Mouse (Mus musculus) adrenal gland, postnatal 14 days (tissue): ENCODE results near the gene Thnsl2. TPM values are rescaled to one million over a fixed set of nuclear protein-coding genes. Genes with fewer than 3 reads are reported as not detected.

Experiments
- DNase-seq: peaks from one replicate; pipeline ENCODE4 v3.0.0; 2021; ENCODE audit warnings: mixed read lengths
- total RNA-seq: library from RNA; stranded (reverse); gene quantifications from 2 replicates; pipeline ENCODE4 v1.2.3, GENCODE M21; 2021

Thnsl2 gene
- total RNA-seq, 1 experiment from 2014 or later: 14.0 TPM

DNA sequence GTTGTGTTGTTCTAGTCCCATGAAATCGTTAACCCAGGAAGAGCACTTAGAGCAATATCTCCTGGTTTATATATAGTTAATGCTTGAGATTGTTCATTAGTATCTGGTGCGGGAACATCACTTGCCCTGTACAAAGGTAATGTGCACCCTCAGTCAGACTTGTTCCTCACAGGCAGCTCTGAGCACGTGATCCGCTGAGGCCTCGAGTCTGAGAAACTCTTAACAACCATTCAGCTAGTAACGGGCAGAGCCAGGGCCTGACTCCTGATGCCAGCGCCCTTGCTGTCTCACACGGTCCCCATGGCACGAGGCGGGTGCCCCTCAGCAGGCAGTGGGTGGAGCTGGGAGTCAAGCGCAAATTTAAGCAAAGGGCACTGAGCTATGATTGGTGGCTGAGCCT is 10.7 kb downstream of the Thnsl2 start:
- DNase-seq: no peak

DNA sequence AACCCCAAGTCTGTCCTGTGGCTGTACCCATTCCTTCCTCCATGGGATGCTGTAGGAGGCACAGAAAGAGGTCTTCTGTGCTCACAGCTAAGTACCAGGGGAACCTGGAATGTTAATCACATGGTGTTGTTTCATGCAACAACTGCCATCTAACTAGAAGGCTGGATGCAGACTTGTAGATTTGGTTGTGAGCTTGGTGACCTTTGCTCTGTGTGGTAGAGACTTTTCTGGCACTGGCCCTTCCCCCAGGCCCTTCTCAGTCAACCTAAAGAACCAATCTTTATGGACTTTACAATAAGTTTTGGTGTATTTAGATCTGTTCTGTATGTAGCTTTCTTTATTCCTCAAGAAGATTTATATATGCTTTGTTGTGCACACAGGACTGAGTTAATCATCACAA is 13.2 kb downstream of the Thnsl2 start:
- DNase-seq: no peak

- DNase-seq: no peak
These were observed 14.0 kb downstream of the Thnsl2 start for GRCm38 (mm10) chr6:71130269-71130668.

DNA sequence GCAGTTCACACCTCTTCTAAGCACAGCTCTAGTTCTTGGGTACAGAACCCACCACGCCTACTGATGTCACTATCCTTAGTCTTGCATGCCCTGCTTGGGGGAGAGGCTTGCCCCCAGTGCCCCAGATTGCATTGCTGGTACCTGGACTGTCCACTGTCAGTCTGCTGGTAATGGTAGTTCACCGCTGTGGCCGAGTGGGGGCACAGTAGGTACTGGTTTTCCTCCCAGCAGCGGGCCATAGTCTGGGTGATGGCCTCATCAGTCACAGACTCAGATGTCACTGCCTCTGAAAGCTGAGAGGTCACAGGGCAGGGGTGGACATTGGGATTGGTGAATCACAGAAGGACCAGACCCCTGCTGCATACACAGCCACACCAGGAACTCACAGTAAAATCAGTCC is 15.2 kb downstream of the Thnsl2 start:
- no peak for DNase-seq

- no peak for DNase-seq
These were observed 17.9 kb downstream of the Thnsl2 start for GRCm38 (mm10) chr6:71126290-71126689.

GRCm38 (mm10) chr6:71125043-71125893 is 19.0 kb downstream of the Thnsl2 start:
- DNase-seq: peak; percentile 84

- DNase-seq: no peak
These were observed 24.5 kb downstream of the Thnsl2 start for GRCm38 (mm10) chr6:71119577-71120254.

DNA sequence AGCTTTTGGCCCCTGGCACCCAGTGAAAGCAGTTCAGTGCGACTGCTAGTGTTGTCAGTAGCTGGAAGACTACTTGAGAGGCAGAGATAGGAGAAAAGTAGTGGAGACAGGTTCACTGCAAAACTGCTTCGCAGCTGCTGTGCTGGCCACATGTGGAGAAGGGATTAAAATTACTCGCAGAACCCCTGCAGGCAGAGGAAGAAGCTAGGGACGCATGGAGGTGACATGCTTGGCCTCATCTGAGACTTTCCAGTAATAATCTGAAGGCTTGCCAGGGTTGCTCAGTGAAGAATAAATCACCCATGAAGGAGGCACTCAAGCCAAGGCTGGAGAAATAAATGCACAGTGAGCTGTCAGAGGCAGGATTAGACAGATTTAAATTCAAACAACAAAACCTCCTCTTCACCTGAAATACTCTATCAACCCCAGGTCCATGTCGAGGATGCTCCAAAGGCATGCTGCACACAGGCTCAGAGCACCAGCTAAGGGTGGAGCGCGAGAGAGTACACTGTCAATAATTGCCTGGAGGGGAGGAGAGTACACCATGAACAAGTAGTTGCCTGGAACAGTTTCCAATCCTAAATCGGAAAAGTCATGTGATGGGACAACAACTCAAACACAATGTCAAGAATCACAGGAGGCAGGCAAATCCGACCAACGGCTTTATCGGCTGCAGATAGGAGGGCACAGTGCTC is 32.7 kb downstream of the Thnsl2 start:
- peak; percentile 37 for DNase-seq

DNA sequence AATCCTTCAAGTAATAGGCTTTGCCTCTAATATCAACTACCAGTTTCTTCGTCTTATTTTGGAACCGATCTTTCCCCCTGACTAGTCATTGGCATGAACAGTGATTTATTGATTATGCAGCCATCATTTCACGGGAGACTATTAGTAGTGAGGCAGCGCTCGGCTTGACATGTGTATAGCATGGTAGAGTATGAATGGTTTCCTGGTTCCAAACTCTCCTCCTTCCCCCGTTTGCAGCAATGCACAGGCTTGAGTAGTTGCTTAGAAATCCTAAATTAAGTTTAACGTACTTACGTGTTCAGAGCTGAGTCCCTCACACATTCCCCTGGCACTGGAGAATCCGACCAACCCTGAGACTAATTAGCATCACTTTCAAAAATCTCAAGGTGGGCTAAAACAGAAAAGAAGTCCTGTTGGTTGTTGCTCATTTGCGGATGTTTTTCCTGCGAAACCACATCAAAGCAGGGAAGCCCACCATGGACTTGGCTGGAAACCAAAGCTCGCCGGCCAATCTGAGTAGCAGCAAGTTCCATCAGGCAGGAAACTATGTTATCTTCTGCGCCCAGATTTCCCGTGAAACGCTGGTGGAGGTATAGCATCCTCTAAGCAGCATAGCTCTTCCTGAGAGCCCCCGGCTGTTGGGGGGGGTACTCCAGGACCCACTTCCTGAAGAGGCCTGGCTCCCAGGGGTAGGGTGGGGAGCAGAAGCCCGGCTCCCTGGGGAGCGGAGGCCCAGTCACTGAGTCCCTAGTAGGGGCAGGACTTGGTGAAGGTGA is 37.9 kb downstream of the Thnsl2 start:
- DNase-seq: peak; percentile 35

DNA sequence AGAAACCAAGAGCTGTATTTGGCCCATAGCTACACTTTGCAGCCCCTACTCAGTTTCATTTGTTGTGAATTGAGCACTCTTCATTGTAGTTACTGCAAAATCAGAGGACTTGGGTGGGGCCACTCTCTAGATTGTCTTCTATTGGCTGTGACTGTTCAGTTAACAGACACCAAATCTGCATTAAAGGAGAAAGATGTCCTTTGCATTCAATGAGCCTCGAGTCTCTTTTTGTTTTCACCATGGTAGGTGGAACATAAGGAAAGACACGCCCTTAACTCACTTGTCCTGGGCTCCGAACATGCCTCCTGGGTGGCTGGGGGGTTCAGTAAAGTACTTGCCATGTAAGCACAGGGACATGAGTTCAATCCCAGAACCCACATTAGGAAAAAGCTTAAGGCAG is 48.1 kb downstream of the Thnsl2 start:
- DNase-seq: no peak

DNA sequence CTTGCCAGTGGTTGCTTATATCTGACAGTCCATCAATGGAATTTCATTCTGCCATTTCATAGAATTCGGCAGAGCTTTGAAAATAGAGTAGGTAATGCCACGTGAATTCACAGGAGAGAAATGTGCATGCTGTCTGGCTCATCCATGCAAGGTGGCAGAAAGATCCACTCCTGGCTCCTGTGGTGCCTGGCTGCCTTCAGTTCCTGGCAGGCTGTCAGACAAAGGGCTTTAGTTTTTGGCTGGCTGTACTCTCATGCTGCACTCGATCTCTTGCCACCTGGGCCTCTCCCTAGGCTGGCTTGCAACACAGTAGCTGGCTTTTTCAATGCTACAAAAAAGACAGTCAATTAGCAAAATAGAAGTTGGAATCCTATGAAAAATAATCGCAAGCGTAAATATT is 49.5 kb downstream of the Thnsl2 start:
- peak; percentile 8 for DNase-seq

DNA sequence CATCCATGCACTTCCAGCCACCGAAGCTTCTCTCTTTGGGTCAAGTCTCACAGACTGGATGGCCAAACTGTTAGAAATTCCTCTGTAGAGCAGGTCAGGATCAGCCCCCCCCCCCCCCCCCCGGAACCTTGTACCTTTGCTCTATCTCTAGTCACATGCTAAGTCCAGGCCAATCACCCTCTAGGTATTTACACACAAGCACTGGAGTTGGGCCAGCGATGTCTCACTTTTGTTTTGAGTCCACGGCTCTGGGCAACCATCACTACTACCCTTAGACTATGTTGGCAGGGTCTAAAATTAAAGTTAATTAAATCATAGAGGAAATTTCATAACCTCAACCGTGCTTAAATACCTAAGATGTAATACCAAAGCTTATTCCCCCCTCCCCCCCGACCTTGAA is 50.6 kb downstream of the Thnsl2 start:
- no peak for DNase-seq

- DNase-seq: no peak
These were observed 53.8 kb downstream of the Thnsl2 start for GRCm38 (mm10) chr6:71090475-71090874.

DNA sequence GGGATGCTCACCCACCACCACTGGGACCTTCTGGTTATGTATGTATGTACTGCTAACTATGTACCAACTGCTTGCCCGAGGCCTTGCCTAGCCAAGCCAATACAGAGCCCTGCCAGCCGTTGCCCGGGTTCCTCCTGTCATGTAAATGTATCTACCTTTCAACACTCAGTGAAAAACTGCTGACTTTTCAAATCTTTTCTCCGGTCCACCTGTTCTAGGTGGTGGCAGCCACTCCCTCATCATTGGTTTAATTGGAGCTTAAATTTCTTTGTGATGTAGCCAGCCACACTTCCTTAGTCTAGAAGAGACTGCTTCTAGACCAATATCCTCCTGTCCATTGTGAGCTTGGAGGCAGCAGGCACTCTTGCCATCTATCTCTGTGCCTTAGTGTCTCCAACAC is 54.5 kb downstream of the Thnsl2 start:
- DNase-seq: no peak

DNA sequence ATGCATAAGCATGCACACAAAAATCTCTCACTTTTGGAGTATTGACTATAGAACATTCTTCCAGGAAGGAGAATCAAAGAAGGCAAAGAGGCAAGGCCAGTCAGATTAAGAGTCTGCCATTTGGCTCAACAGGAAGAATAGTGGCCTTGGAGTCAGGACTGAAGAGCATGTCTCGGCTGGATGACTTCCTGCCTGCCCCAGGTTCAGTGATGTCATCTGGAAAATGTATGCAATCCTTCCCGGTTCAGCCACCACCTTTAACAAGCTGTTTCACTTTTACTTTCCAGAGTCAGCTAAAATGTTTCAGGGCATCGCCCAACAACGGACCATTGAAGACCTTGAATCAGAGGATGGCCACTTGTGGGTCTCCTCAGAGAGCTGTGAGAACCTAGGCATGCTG is 55.2 kb downstream of the Thnsl2 start:
- DNase-seq: no peak

DNA sequence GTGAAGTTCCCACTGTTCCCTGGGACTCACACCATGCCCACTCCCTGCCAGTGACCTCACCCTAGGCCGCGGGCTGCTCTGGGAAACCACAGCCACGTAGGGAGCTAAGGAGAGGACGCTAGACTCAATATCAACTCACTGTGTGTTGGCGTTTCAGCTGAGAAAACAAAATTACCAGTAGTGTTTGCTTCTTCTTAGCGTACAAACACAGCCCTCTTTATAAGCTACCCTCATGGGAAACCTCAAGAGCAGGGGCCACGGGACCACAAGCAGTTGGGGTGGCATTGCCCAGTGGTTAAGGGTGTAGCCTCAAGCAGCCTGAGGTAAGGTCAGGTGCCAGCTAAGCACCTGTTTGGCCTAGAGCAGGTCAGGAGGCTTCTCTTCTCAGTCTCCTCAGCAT is 60.8 kb downstream of the Thnsl2 start:
- no peak for DNase-seq

DNA sequence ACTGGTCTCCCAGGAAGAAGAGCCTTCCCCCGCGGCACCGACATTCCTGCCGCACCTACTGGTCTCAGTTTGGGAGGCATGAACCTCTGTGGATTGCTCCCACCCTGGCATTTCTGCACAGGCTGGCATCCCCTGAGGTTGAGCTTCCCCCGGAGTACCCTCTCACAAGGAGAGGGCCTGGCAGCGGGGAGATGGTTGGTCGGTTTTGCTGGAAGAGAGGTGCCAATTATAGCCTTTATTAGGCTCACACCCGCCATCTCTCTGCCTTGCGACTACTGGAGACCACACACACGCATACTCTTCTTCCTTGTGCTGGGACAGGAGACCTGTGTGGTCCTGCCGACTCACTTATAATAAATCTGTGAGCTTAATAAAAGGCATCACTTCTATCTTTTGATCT is 62.2 kb downstream of the Thnsl2 start:
- DNase-seq: no peak

DNA sequence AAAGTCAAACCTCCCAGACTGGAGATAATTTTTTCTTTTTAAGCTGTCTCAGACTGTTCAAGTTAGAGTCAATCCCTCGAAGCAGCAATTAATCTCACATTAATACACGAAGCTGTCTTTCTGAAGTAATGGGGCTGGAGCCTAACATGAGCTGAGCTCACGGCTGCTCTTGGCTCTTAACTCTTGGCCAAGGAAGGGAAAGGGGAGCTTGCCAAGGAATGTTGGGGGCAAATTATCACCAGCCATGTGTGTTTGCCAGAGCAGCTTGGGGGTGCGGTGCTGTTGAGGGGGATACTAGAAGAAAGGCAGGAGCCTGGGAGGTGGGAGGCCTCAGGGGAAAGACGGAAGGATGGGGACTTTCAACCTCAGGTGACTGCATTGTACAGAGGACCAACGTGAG is 63.0 kb downstream of the Thnsl2 start:
- no peak for DNase-seq
